8 mouse cellular contexts compared by ENCODE assay signal in the genomic region with DNA sequence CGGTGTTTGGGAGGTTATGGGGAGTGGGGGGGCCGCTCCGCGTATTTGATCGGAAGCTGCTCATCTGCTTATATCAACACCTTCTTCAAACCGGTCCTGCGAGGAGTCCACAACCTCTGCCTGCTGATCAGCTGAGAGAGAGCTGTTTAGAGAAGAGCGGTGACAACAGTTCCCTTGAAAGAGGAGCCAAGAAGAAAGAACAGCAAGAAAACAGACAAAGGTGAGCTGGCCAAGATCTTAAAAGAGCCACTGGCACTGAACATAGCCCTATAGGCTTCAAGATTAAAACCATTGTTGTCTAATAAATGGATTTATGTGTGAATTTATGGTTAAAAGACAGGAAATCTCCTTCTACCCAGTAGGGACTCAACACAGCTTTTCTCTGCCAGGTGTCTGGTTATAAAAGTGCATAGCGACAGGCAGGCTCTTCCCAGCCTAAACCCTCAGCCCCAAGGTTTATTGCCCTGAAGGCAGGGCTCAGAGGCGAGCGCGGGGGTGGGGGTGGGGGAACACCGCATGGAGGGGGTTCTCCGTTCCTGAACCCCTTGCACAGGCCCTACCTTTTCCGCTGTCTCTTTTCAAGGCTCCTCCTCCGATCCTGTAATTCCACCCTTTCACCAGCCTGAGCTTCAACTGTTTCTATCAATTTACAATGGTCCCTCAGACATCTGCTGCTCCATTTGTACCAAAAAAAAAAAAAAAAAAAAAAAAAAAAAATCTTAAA.
DNase-seq lines count a peak whose midpoint lies in the region; ATAC-seq and TF ChIP-seq lines count a peak whose summit lies in the region.

No protein-coding gene starts in this region.

- H3K36me3 ChIP-seq in forebrain, embryonic 13.5 days (ENCODE audit: poor library complexity, severe bottlenecking): no peaks in the 10 kb centered on the region
- H3K36me3 ChIP-seq in forebrain, embryonic 11.5 days (ENCODE audit: control insufficient read depth, insufficient read depth, low read length): no peaks in the 10 kb centered on the region
- no peaks in the 10 kb centered on the region for H3K36me3 ChIP-seq in hindbrain, postnatal 0 days (ENCODE audit: insufficient read depth, low read length)
- no peaks in the 10 kb centered on the region for H3K36me3 ChIP-seq in neural tube, embryonic 12.5 days

- WGBS in forebrain, embryonic 13.5 days: 55% methylated on average over 16 of the region's 16 CpGs
- WGBS in forebrain, embryonic 11.5 days: 70% methylated on average over 16 of the region's 16 CpGs
- 45% methylated on average over 16 of the region's 16 CpGs for WGBS in hindbrain, postnatal 0 days
- 41% methylated on average over 16 of the region's 16 CpGs for WGBS in neural tube, embryonic 12.5 days

- H3K9ac ChIP-seq in forebrain, embryonic 13.5 days: no peak overlapping the region
- H3K9ac ChIP-seq in forebrain, embryonic 11.5 days (ENCODE audit: low read length): no peak overlapping the region
- H3K9ac ChIP-seq in hindbrain, postnatal 0 days (replicated peaks; ENCODE audit: low read length): no peak overlapping the region
- no peak overlapping the region for H3K9ac ChIP-seq in neural tube, embryonic 12.5 days

- no peak for DNase-seq in forebrain, embryonic 11.5 days (ENCODE audit: low spot score)
- DNase-seq in left cerebral cortex, postnatal 4 days: peak; percentile 8
- no peak for DNase-seq in left cerebral cortex, adult 8-10 months (ENCODE audit: low spot score in 2 of 2)
- peak; percentile 31 for DNase-seq in hindbrain, postnatal 0 days (ENCODE audit: low spot score)
- DNase-seq in retina, embryonic 14.5 days (ENCODE audit: low spot score): no peak
- DNase-seq in adrenal gland, postnatal 4 days (ENCODE audit: low spot score in 2 of 2): no peak

- ATAC-seq in forebrain, embryonic 13.5 days: peak; percentile 58; the same call in 1 of the 2 replicates
- ATAC-seq in forebrain, embryonic 11.5 days (replicated peaks; ENCODE audit: low FRiP score): no peak
- peak; percentile 73 for ATAC-seq in hindbrain, postnatal 0 days
- ATAC-seq in neural tube, embryonic 12.5 days (ENCODE audit: low FRiP score, low read depth): 0 out of 2 replicates have a peak, but pooled peaks have one; percentile 50

- no peak for TF ChIP-seq CTCF in hindbrain, postnatal 0 days (IDR thresholded peaks at IDR 0.05; ENCODE audit: low read depth)

- no peaks in the 10 kb centered on the region for H3K9me3 ChIP-seq in forebrain, embryonic 13.5 days (replicated peaks)
- H3K9me3 ChIP-seq in forebrain, embryonic 11.5 days (ENCODE audit: control insufficient read depth, low read length): no peaks in the 10 kb centered on the region
- H3K9me3 ChIP-seq in hindbrain, postnatal 0 days (ENCODE audit: low read length): no peaks in the 10 kb centered on the region
- H3K9me3 ChIP-seq in neural tube, embryonic 12.5 days: no peaks in the 10 kb centered on the region

- H3K4me1 ChIP-seq in forebrain, embryonic 13.5 days: peaks cover 4% of the 10 kb centered on the region; the same call in 1 of the 2 replicates
- H3K4me1 ChIP-seq in forebrain, embryonic 11.5 days (replicated peaks; ENCODE audit: control insufficient read depth, insufficient read depth, low read length): no peaks in the 10 kb centered on the region
- 0 out of 2 replicates have a peak, but pooled peaks cover 4% of the 10 kb centered on the region for H3K4me1 ChIP-seq in hindbrain, postnatal 0 days (ENCODE audit: insufficient read depth, low read length)
- peaks cover 4% of the 10 kb centered on the region; the same call in 1 of the 2 replicates for H3K4me1 ChIP-seq in neural tube, embryonic 12.5 days

- no peaks in the 10 kb centered on the region for H3K27me3 ChIP-seq in forebrain, embryonic 13.5 days
- H3K27me3 ChIP-seq in forebrain, embryonic 11.5 days (ENCODE audit: control insufficient read depth, insufficient read depth, low read length): no peaks in the 10 kb centered on the region
- no peaks in the 10 kb centered on the region for H3K27me3 ChIP-seq in hindbrain, postnatal 0 days (ENCODE audit: insufficient read depth, low read length)
- no peaks in the 10 kb centered on the region for H3K27me3 ChIP-seq in neural tube, embryonic 12.5 days (replicated peaks)

- no peak overlapping the region for H3K4me3 ChIP-seq in forebrain, embryonic 13.5 days
- no peak overlapping the region for H3K4me3 ChIP-seq in forebrain, embryonic 11.5 days (ENCODE audit: low read depth, low read length)
- H3K4me3 ChIP-seq in hindbrain, postnatal 0 days (ENCODE audit: low read length): peak overlapping the region; percentile 16
- H3K4me3 ChIP-seq in neural tube, embryonic 12.5 days: no peak overlapping the region

- intact Hi-C loops in left cerebral cortex, postnatal 4 days (cut with DNase I): loop anchor here (10.0 kb wide), 1 partner anchor 236 kb away; no protein-coding TSS in a partner anchor

- H3K4me2 ChIP-seq in forebrain, embryonic 13.5 days: no peak overlapping the region
- H3K4me2 ChIP-seq in forebrain, embryonic 11.5 days (ENCODE audit: low read depth, low read length, severe bottlenecking): no peak overlapping the region
- H3K4me2 ChIP-seq in hindbrain, postnatal 0 days (ENCODE audit: low read depth, low read length): peak overlapping the region; percentile 45
- H3K4me2 ChIP-seq in neural tube, embryonic 12.5 days (replicated peaks): peak overlapping the region; percentile 38

- no peak overlapping the region for H3K27ac ChIP-seq in forebrain, embryonic 13.5 days
- H3K27ac ChIP-seq in forebrain, embryonic 11.5 days (ENCODE audit: low read depth, low read length): no peak overlapping the region
- no peak overlapping the region for H3K27ac ChIP-seq in hindbrain, postnatal 0 days
- no peak overlapping the region for H3K27ac ChIP-seq in neural tube, embryonic 12.5 days

Comparison
In these comparisons a context has a peak if more than half of its experiments do, and no peak if none do; other contexts are left out.
1. DNase-seq: peak in left cerebral cortex, postnatal 4 days (single experiment) and hindbrain, postnatal 0 days (single experiment); none in forebrain, embryonic 11.5 days (single experiment), left cerebral cortex, adult 8-10 months (0 of 2), retina, embryonic 14.5 days (single experiment) and adrenal gland, postnatal 4 days (0 of 2).
2. H3K4me2 ChIP-seq: peak in hindbrain, postnatal 0 days (single experiment) and neural tube, embryonic 12.5 days (single experiment); none in forebrain, embryonic 13.5 days (single experiment) and forebrain, embryonic 11.5 days (single experiment).